Mouse (Mus musculus): ENCODE measurements around the gene Retnlg. TPM values are rescaled to one million over a fixed set of nuclear protein-coding genes. Genes with fewer than 3 reads are reported as not detected.
"Not testable (repeated sequence)": the region's sequence is repeated elsewhere in the genome, so short reads cannot be mapped to it uniquely, and the experiment has no call there.

The Retnlg gene
- polyA plus RNA-seq (2016; fragmentation: Nextera tagmentation; extraction: Ambion mirVana) = not detected in 2 replicates

DNA sequence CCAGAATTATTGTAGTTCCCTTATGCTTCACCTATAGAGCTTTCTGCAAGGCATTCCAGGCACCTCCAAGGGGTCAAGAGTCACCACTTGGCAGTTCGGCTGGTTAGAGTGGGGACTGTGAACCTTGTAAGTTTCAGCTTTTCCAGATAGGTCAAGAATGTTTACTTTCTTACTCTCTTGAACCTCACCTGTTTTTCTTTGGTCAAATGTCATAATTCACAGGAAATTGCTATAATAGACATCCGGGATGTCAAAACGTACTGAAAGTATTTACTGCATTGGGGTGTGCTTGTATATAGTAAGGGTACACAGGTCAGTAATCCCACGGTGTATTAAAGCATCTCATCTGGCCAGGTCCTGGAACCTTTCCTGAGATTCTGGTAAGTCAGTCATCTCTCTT, at the start of gene Retnlg:
Gene Retnlg, plus strand, starts transcription at position 301 of the 400 bp plus-strand sequence.
- Histone ChIP-seq H3K27me3 (ENCODE audit: insufficient read depth, poor library complexity, severe bottlenecking) (no peaks in the 10 kb centered on the region), H3K36me3 (no peaks in the 10 kb centered on the region)
- WGBS = 81% methylated on average over 4 of the region's 4 CpGs

DNA sequence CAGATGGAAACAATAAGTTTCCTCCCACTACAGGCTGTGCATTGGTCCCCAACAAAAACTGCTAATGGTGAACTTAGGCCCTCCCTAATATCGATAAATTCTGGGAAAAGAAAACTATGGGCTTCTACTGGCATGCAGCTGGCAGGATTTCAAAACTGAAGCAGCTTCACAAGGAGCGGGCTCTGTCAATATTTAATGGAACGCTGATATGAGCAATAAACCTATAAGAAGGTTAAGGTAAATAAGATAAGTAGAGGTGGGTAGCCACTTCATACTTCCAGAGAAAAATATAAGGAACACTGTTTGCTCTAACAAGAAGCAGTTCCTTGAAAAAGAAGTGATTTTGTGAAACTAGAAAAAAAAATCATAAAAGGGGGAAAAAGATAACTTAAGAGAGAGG, 45.9 kb upstream of the Retnlg start:
- no peak for DNase-seq (ENCODE audit: low spot score)
- H3K9me3 ChIP-seq = no peaks in the 10 kb centered on the region
- no peaks in the 10 kb centered on the region for H3K27me3 ChIP-seq (ENCODE audit: insufficient read depth, poor library complexity, severe bottlenecking)
- H3K36me3 ChIP-seq = no peaks in the 10 kb centered on the region
- no peak overlapping the region for H3K27ac ChIP-seq
- no peaks in the 10 kb centered on the region for H3K4me1 ChIP-seq (replicated peaks)
- H3K4me3 ChIP-seq = no peak overlapping the region
- WGBS = 91% methylated on average over 3 of the region's 3 CpGs

More for the DNA sequence above, at the start of gene Retnlg:
- Histone ChIP-seq H3K9me3 (no peaks in the 10 kb centered on the region), H3K27ac (no peak within 1 kb of the TSS), H3K4me3 (no peak within 1 kb of the TSS), H3K4me1 (replicated peaks) (no peaks in the 10 kb centered on the region)
- DNase-seq (ENCODE audit: low spot score) = no peak

GRCm38 (mm10) chr16:48827625-48828024, 44.8 kb upstream of the Retnlg start:
- WGBS = 61% methylated on average over 1 of the region's 1 CpGs
- Histone ChIP-seq H3K36me3 (no peaks in the 10 kb centered on the region), H3K4me1 (replicated peaks) (no peaks in the 10 kb centered on the region), H3K27ac (no peak overlapping the region), H3K27me3 (ENCODE audit: insufficient read depth, poor library complexity, severe bottlenecking) (no peaks in the 10 kb centered on the region), H3K9me3 (no peaks in the 10 kb centered on the region), H3K4me3 (no peak overlapping the region)
- no peak for DNase-seq (ENCODE audit: low spot score)

DNA sequence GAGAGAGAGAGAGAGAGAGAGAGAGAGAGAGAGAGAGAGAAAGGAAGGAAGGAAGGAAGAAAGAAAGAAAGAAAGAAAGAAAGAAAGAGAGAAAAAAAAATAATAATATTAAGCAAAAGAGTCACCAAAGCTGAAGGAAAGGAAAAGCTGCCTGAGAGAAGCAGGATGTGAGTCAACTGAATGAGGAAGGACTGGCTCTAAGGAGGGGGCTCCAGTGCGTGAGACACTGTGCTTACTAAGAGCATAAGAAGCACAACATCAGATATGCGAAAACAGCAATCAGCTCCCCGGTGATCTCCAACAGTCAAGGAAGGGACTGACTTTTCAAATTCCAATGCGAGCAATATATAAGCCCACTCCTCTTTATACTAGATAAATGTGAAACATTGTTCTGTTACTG, 43.4 kb upstream of the Retnlg start:
- no peaks in the 10 kb centered on the region for H3K4me1 ChIP-seq (replicated peaks)
- no peak overlapping the region for H3K27ac ChIP-seq
- no peak for DNase-seq (ENCODE audit: low spot score)
- H3K36me3 ChIP-seq = no peaks in the 10 kb centered on the region
- H3K27me3 ChIP-seq (ENCODE audit: insufficient read depth, poor library complexity, severe bottlenecking) = no peaks in the 10 kb centered on the region
- no peak overlapping the region for H3K4me3 ChIP-seq
- 87% methylated on average over 4 of the region's 4 CpGs for WGBS
- no peaks in the 10 kb centered on the region for H3K9me3 ChIP-seq

DNA sequence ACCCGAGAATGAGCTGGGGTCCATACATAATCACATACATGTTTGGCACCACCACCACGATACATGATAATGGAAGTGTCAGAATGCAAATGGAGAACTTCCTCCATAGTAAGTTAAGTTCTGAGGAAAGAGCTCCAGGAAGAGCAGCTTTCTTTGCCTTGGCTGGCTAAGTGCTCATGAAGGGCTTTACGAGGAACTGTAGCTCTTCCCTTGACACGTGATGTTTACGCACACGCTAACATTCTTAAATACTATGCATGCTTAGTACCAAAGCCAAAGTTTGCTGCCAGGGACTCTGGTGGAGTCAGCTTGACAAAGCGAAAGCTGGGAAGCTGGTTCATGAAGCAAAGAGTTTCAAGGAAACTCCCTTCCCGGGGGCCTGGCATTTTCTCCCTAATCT, 40.4 kb upstream of the Retnlg start:
- DNase-seq (ENCODE audit: low spot score) = no peak
- WGBS = 86% methylated on average over 8 of the region's 8 CpGs
- no peaks in the 10 kb centered on the region for H3K9me3 ChIP-seq
- no peak overlapping the region for H3K4me3 ChIP-seq
- no peaks in the 10 kb centered on the region for H3K4me1 ChIP-seq (replicated peaks)
- H3K27me3 ChIP-seq (ENCODE audit: insufficient read depth, poor library complexity, severe bottlenecking) = no peaks in the 10 kb centered on the region
- no peaks in the 10 kb centered on the region for H3K36me3 ChIP-seq
- H3K27ac ChIP-seq = no peak overlapping the region

GRCm38 (mm10) chr16:48833626-48834025, 38.8 kb upstream of the Retnlg start:
- H3K27me3 ChIP-seq (ENCODE audit: insufficient read depth, poor library complexity, severe bottlenecking); H3K27ac ChIP-seq; DNase-seq (ENCODE audit: low spot score); H3K9me3 ChIP-seq; H3K36me3 ChIP-seq; H3K4me3 ChIP-seq; H3K4me1 ChIP-seq (replicated peaks): not testable (repeated sequence)
- WGBS = 63% methylated on average over 1 of the region's 1 CpGs

GRCm38 (mm10) chr16:48842266-48842665, 30.2 kb upstream of the Retnlg start, which contains the start of gene Retnla:
Gene Retnla (plus strand): TSS chr16:48842551.
- Histone ChIP-seq H3K4me3 (no peak within 1 kb of the TSS), H3K36me3 (no peaks in the 10 kb centered on the region), H3K27me3 (ENCODE audit: insufficient read depth, poor library complexity, severe bottlenecking) (no peaks in the 10 kb centered on the region), H3K9me3 (no peaks in the 10 kb centered on the region), H3K4me1 (replicated peaks) (no peaks in the 10 kb centered on the region), H3K27ac (no peak within 1 kb of the TSS)
- no peak for DNase-seq (ENCODE audit: low spot score)
- WGBS = 87% methylated on average over 3 of the region's 3 CpGs

- H3K4me3 ChIP-seq = no peak overlapping the region
Observed at GRCm38 (mm10) chr16:48843671-48844386, 28.6 kb upstream of the Retnlg start.

DNA sequence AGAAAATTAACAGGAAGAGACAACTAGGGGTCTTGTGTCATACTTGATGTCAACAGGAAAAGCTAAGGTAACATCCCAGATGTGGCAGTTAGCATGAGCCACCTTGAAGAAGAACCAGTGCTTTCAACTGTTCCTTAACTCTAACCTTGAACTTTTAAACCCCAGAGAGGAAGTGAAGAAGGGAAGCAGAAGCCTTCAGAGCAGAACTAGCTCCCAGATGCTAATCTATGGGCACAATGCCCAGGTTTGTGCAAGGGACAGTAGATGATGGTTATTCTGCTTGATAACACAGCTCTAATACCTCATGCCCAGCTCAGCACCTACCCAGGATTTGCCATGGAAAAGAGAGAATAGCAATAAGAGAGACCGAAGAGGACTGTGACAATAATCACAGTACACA, 7.4 kb upstream of the Retnlg start:
- DNase-seq (ENCODE audit: low spot score); H3K4me1 ChIP-seq (replicated peaks); H3K36me3 ChIP-seq; H3K4me3 ChIP-seq; H3K27me3 ChIP-seq (ENCODE audit: insufficient read depth, poor library complexity, severe bottlenecking); H3K9me3 ChIP-seq; H3K27ac ChIP-seq: not testable (repeated sequence)
- WGBS = 91% methylated on average over 1 of the region's 1 CpGs

More at GRCm38 (mm10) chr16:48843671-48844386, 28.6 kb upstream of the Retnlg start:
- Histone ChIP-seq H3K36me3 (no peaks in the 10 kb centered on the region), H3K27ac (no peak overlapping the region), H3K27me3 (ENCODE audit: insufficient read depth, poor library complexity, severe bottlenecking) (no peaks in the 10 kb centered on the region), H3K4me1 (replicated peaks) (no peaks in the 10 kb centered on the region), H3K9me3 (no peaks in the 10 kb centered on the region)
- WGBS = 89% methylated on average over 4 of the region's 4 CpGs
- DNase-seq (ENCODE audit: low spot score) = no peak

DNA sequence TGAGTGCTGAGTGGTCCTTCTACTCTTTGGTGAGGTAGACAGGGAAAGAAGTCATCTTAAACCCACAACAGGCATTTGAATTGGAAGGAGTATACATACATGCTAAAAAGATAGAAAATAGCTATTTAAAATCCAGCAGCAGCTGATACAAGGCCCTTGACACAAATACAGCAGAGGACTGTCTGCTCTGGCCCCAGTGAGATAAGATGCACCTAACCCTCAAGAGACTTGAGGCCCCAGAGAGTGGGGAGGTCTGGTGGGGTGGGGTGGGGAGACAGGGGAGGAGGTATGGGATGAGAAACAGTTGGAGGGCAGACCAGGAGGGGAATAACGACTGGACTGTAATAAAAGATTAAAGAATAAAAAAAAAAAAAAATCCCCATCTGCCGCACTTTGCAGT, 4.7 kb upstream of the Retnlg start:
- 84% methylated on average over 2 of the region's 2 CpGs for WGBS
- Histone ChIP-seq H3K9me3 (no peaks in the 10 kb centered on the region), H3K4me1 (replicated peaks) (no peaks in the 10 kb centered on the region), H3K36me3 (no peaks in the 10 kb centered on the region), H3K27me3 (ENCODE audit: insufficient read depth, poor library complexity, severe bottlenecking) (no peaks in the 10 kb centered on the region), H3K27ac (no peak overlapping the region), H3K4me3 (no peak overlapping the region)
- DNase-seq (ENCODE audit: low spot score) = no peak

DNA sequence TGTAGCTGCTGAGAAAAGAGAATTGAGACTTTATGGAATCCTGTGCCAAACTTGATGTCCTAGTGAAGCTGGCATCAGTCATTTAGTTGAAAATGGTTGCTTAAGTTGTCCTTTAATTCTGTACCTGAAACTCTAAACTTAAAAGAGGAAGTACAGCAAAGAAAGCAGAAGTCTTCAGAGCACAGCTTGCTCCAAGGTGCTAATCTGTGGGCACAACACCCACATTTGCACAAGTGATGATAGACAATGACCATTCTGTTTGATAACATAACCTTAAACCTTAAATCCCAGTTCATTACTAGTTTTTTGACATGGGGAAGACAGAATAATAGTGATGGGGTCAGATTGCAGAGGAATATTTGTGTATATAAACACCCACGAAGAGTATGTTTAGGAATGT, 3.8 kb upstream of the Retnlg start:
- Histone ChIP-seq H3K27me3 (ENCODE audit: insufficient read depth, poor library complexity, severe bottlenecking) (no peaks in the 10 kb centered on the region), H3K27ac (no peak overlapping the region), H3K4me1 (replicated peaks) (no peaks in the 10 kb centered on the region), H3K36me3 (no peaks in the 10 kb centered on the region), H3K4me3 (no peak overlapping the region), H3K9me3 (no peaks in the 10 kb centered on the region)
- DNase-seq (ENCODE audit: low spot score) = no peak
- 73% methylated on average over 1 of the region's 1 CpGs for WGBS

GRCm38 (mm10) chr16:48869671-48870070, 2.8 kb upstream of the Retnlg start:
- Histone ChIP-seq H3K4me1 (replicated peaks) (no peaks in the 10 kb centered on the region), H3K36me3 (no peaks in the 10 kb centered on the region), H3K4me3 (no peak overlapping the region), H3K27ac (no peak overlapping the region), H3K27me3 (ENCODE audit: insufficient read depth, poor library complexity, severe bottlenecking) (no peaks in the 10 kb centered on the region), H3K9me3 (no peaks in the 10 kb centered on the region)
- DNase-seq (ENCODE audit: low spot score) = no peak
- 77% methylated on average over 3 of the region's 3 CpGs for WGBS

DNA sequence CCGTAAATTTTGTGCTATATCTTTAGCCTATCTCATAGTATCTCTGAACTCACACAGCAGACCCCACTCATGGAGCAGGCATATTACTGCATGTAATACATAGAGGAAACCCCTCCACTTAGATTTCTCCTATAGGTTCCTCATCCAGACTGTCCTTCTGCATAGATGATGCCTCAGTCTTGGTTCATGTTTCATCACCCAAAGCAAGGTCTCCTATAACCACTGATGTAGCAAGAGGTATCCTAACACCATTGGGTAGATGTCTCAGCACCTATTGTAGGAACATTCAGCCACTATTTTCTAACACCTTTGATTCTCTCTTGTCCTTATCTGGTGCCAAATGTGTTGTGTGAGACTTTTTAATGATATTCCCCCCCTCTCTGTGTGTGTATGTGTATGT, 667 bp upstream of the Retnlg start:
- DNase-seq (ENCODE audit: low spot score) = no peak
- no peaks in the 10 kb centered on the region for H3K9me3 ChIP-seq

DNA sequence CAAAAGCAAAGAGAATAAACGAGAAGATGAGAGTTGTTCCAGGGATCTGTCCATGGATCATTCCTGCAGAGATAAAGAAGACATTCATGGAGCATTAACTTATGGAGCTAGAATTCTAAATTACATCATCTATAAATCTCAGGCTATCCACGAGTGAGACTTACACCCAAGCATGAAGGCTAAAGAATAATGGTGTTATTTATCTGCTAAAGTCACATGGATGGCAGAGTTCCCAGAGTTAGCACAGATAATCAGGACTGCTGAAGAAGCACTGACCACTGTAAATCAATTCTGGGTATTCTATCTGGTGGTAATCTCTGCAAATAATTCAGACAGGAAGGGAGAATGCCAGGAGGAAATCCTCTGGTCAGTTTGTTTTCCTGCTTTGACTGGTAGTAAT, 18.3 kb downstream of the Retnlg start:
- no peak overlapping the region for H3K27ac ChIP-seq
- no peaks in the 10 kb centered on the region for H3K36me3 ChIP-seq
- H3K27me3 ChIP-seq (ENCODE audit: insufficient read depth, poor library complexity, severe bottlenecking) = no peaks in the 10 kb centered on the region
- H3K9me3 ChIP-seq = no peaks in the 10 kb centered on the region; the same call in 1 of the 2 replicates
- WGBS = 78% methylated on average over 2 of the region's 2 CpGs
- DNase-seq (ENCODE audit: low spot score) = no peak
- no peak overlapping the region for H3K4me3 ChIP-seq
- no peaks in the 10 kb centered on the region for H3K4me1 ChIP-seq (replicated peaks)

More for the DNA sequence above, 667 bp upstream of the Retnlg start:
- Histone ChIP-seq H3K27me3 (ENCODE audit: insufficient read depth, poor library complexity, severe bottlenecking) (no peaks in the 10 kb centered on the region), H3K27ac (no peak overlapping the region), H3K4me1 (replicated peaks) (no peaks in the 10 kb centered on the region), H3K4me3 (no peak overlapping the region), H3K36me3 (no peaks in the 10 kb centered on the region)
- 91% methylated on average over 1 of the region's 1 CpGs for WGBS
